Mouse (Mus musculus) spleen, adult 2 months (tissue): ENCODE measurements around the gene Prr19.

Source experiments
- CTCF ChIP-seq: fragments of 200-500 bp; IDR thresholded peaks from 2 replicates; pipeline ENCODE4 v1.5.1; 2011; ENCODE audit warnings: mild to moderate bottlenecking, inconsistent platforms; ENCODE audit not compliant: insufficient read depth, insufficient read length, insufficient replicate concordance; ENCODE audit errors: extremely low read depth
- POLR2A ChIP-seq: fragments of 200-500 bp; IDR thresholded peaks from 2 replicates; pipeline ENCODE4 v1.6.1; 2011; ENCODE audit warnings: low read depth, low read length, inconsistent platforms

DNA sequence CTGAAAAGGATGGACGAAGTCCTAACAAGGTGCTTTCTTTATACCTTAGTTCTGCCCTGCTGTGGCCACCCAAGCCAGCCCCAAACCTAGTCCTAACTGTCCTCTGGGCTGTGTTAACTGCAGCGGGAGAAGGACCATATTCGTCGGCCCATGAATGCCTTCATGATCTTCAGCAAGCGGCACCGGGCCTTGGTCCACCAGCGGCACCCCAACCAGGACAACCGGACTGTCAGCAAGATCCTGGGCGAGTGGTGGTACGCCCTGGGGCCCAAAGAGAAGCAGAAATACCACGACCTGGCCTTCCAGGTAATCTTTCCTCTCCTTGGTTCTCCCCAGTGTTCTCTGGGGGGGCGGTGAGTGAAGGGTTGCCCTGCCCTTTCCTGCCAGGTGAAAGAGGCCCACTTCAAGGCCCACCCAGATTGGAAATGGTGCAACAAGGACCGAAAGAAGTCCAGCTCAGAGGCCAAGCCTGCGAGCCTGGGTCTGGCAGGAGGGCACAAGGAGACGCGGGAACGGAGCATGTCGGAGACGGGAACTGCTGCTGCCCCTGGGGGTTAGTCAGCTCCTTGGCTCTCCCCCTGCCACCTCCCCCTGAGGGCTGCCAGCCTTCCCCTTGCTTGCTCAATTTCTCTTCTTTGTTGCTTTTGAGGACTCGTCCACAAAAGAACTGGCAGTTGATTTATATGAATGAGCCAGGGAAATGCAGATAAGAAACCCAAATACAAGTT lies 15.5 kb upstream of the Prr19 start:
- TF ChIP-seq POLR2A = no peak
- TF ChIP-seq CTCF = no peak
